Mouse (Mus musculus) liver (tissue): ENCODE data around the gene Ackr1.
A peak's percentile ranks its signal among the peaks of the same experiment; 100 is the strongest.
"Not testable (repeated sequence)": the region's sequence is repeated elsewhere in the genome, so short reads cannot be mapped to it uniquely, and the experiment has no call there.

Experiments
- DNase-seq: peaks from one replicate; pipeline ENCODE4 v3.0.0-alpha.2; 2020; ENCODE audit warnings: mixed read lengths

Gene Ackr1

DNA sequence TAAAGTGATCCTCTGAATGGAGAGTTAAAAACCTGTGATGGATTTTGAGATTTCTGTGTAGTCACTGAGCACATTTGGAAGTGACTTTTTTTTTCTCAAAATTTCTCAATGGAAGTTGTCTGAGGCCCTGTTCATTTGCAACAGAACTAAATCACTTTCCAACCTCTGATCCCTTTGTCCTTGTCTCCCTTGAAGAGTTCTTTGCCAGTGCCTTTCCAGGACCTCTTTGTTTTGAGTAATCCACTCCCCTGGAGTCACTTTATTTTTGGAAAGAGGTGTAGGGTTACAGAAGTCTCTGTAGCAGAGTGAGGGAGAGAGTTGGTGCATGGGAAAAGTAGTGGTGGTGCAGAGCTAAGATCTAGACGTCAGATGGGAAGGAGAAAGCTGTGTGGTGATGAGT, 15.0 kb upstream of the Ackr1 start:
- DNase-seq = no peak

- DNase-seq = no peak
These were observed 11.6 kb upstream of the Ackr1 start for GRCm38 (mm10) chr1:173345112-173345511.

DNA sequence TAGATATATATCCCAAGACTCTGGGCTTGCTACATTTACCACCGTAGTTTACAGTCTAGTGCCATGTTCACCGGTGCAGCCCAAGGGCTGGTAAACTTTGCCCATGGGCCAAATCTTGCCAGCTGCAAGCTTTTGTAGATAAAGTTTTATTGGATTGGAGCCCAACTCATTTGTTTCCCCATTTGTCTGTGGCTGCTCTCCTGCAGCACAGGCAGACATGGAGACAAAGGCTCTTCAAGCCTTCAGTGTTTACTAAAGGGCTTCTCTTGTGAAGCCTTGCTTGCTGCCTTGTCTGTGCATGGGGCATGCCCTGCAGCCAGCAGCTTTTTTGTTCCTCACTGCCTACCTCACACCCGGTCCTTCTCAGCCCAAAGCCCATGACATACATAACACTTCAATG, 10.4 kb upstream of the Ackr1 start:
- DNase-seq = no peak

GRCm38 (mm10) chr1:173342425-173342824, 8.9 kb upstream of the Ackr1 start:
- no peak for DNase-seq

DNA sequence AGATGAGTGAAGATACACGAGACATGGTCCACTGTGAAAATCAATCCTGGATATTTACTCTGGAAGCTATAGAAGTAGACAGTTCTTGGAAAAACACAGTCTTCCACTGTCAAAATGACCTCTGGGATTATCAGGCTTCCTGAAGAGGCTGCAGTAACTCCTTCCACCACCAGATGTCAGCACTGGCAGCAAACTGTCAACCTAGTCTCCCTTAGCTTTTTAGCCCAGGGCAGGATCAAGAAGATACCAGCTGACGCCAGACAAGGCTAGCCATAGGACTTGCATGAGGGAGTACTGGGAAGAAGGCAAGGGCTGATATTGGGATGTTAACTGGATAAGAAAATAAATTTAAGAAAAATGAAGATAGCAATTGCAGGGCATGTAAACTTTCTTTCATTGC, 6.0 kb upstream of the Ackr1 start:
- DNase-seq = peak; percentile 83

DNA sequence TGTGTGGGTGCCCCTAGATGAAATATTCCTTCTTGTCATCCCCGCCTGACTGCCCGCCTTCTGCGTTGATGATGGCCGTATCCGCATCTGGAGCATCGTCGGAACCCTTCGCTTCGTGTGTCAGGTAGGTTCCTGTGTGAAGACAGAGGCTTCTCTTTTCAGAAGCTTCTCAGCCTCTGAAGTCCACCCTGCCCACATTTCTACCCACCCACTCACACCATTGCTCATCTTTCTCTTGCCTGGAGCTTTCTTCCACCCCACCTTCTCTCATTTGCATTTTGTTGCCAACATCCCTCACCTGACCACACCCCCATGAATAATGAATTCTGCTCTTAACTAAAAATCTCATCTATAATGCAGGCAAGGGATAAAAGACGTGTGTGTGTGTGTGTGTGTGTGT, 3.5 kb upstream of the Ackr1 start:
- DNase-seq = no peak

DNA sequence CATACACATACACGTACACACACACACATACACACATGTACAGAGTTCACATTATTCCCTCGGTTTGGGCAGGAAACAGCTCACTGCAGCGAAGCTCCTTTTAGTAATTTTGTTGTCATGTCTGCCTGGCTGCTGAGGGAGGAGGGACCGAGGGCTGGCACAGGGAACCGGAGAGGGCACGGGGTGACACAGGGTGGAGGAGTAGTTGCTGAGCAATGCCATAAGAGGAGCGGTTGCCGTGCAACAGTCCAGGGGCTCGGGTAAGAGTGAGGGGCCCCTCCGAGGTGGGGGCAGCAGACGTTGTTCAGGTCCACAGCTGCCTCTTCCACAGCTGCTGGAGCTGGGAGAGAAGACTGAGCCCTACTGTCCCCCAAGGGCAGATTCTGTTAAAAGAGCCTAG, 2.4 kb upstream of the Ackr1 start:
- peak; percentile 30 for DNase-seq

DNA sequence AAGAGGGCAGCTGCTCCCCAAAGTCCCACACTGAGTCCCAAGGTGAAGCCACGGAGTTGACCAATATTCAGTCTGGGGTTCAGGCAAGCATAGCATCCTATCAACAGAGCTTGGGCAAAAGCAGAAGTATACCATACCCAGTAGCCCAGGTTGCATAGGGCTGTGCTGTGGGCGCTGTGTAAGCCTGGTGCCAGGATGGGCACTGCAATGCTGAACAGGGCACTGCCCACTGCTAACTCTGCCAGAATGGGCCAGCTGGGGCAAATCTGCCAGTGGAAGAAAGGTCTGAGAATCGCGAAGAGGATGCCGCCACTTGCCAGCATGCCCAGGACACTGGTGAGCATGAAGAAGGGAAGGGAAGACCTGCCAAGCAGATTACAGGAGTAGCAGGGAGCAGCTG, 1.1 kb downstream of the Ackr1 start:
- DNase-seq = peak; percentile 39

- peak; percentile 45 for DNase-seq
These were observed 3.8 kb downstream of the Ackr1 start for GRCm38 (mm10) chr1:173329743-173330142.

DNA sequence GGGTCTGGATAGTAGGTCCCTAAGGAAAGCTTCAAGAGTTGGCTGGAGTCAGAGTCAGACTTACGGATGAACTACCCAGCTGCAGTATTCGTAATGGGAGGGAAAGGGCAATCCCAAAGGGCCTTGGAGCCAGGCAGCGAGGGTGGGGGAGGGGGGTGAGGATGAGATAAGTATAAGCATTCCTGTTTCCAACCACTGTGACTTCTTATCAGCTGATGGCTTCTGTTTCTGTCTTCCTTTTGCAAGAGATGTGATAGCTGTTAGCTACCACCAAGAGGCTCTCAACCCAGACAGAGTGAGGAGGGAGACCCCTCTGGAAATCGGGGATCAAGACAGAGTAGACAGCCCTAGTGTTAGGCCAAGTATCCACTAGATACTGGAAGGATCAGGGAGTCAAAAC, 4.4 kb downstream of the Ackr1 start:
- DNase-seq = peak; percentile 86

DNA sequence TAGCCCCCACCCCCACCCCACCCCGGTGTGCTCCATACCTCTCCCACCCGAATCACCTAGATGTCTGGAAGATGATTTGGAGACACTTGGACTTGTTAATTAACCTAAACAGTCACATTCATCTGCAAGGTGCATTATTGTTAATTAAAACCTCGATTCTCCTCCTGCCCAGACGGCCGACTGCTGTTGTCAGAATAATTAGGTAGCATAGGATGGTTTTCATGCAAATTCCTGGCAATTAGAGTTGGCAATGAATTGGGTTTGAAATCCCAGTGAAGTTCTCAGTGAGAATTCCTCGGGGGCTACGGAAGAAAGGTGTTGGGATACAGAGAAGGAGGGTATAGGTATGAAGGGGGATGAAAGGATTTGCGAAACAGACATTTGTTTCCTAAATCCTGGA, 5.1 kb downstream of the Ackr1 start:
- no peak for DNase-seq

- DNase-seq = no peak
These were observed 7.0 kb downstream of the Ackr1 start for GRCm38 (mm10) chr1:173326552-173326951.

GRCm38 (mm10) chr1:173325395-173325794, 8.2 kb downstream of the Ackr1 start:
- DNase-seq = no peak

DNA sequence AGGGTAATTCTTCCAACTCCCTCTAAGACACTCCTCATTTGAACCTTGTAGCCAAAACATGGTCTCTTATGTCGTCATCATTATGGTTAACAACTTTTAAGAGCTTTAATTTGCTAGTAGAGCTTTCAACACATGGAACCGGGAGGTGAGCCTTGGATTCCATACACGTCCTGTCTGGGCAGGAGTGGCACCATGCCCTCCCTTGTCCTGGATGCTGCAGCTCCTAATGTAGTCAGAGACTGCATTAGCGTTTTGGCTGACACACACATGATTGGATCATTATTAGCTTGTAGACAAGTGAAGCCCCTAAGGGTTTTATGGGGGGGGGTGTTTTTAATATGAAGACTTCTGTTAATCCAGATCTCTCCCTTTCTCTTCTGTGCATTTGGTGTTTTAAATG, 8.6 kb downstream of the Ackr1 start:
- no peak for DNase-seq

DNA sequence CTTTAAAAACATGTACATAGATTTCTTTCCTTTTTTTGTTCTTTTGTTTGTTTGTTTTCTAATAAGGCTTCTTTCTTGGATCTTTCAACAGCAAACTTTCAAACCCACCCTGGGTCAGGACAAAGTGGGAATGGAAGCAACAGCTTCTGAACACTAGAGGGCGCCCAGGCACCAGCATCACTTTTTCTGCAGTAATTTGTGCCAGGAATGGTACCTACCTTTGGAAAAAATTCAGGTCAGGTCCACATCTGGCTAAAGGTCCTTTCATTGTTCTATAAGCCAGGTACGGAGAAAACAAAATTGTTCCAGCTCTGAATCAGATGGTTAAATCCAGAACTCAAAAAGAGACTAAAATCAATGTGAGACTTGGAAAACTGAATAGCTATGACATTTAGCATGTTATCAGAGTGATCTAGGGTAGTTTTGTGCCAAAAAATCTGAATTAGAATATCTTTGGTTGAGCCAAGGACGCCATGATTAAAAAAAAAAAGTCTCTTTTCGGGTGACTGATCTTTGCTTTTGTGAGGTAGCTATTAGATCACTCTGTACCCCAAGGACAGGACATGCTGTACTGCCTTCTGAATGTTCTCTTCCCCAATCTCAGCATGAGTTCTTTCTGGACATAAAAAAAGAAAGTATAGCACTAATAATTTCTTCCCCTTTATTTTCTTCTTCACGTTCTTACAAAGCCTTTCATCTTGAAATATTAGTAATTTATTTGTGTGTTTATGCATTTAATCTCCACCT, 9.5 kb downstream of the Ackr1 start:
- peak; percentile 70 for DNase-seq

DNA sequence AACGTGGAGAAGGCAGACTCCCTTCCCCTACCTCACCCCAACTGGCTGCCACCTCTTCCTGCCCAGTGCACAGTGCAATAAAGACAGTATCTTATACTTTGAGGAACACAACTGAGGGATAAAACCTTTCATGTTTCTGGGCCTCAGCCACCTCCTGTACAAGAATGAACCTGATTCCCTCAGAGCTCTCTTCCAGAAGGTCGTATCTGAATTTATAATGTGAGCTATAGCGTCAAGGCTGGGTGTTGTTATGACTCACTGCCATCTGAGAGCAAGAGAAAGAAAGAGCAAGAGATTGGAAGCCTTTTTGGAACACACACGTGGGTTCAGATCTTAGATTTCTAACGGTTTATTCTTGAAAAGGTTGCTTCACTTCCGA, 11.3 kb downstream of the Ackr1 start:
- no peak for DNase-seq

DNA sequence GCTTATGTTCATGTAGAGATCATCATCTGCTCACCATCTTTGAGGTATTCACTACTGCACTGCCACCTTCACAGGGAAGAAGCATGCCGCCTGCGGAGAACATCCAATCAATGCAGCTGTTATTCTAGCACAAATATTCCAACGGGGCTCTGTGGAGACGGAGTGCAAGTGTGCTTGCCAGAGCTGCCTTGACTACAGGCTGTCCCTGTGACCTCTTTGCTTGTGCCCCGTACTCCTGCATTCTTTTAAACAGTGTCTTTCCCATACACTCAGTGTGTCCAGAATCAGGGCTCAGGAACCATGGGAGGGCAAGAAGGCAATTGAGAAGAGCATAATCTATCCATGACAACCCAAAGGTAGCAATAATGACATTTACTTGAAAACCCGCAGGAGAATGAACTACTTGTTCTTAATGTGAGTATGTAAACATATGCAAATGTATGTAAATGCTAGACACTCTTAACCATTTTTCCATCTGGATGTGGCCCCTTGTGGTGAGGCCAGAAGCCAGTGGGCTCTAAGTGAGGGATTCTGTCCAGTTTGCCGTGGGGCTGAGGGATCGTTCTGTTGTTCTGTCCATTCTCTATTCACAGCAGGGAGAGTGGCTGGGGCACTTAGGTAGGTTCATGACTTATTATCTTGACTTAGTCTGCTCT, 11.8 kb downstream of the Ackr1 start:
- DNase-seq = no peak

GRCm38 (mm10) chr1:173317925-173318477, 15.5 kb downstream of the Ackr1 start:
- no peak for DNase-seq

DNA sequence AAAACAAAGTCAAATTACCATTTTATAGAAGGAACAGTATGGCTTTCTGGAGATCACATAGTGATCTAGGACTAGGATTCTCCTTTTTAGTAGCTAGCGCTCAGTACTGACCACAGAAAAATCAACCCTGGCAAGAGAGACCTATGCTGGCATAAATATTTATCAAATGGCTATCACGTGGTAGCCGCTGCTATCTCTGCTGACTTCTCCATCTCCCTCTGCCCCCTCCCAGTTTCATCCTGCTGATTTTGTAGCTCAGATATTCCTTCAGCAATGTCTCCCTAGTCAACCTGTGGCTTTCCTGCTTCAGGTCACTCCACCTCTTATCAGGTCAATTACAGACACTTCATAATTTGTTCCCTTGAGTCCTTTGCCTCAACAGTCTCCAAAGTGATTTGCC, 17.8 kb downstream of the Ackr1 start:
- no peak for DNase-seq

GRCm38 (mm10) chr1:173313535-173314050, 20.0 kb downstream of the Ackr1 start:
- DNase-seq = not testable (repeated sequence)

DNA sequence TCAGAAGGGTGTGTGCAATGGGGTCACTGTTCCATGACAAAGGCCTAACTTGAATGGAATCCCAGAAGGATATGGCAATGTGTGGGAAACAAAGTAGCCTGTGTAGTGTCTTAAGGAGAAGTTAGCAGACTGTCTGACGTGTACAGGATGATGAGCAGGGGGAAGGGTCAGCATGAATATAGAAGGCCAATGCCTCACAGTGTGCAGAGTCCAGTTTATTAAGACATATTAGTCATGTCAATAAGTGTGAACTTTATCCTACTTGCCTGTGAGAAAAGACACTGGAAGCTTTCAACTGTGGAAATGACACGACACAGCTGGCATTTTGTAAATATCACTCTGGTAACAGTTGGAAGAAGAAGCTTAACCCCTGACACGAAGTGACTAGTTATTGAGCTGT, 30.8 kb downstream of the Ackr1 start:
- DNase-seq = not testable (repeated sequence)
